Mouse (Mus musculus) adrenal gland, postnatal 4 days (tissue): ENCODE data around the gene Sugp1. TPM values are rescaled to one million over a fixed set of nuclear protein-coding genes. Genes with fewer than 3 reads are reported as not detected.

Experiments
- DNase-seq, 2 experiments: peaks; one replicate each; pipeline ENCODE4 v3.0.0; 2021 to 2022; ENCODE audit warnings: low spot score in 2 of 2, mixed read lengths in 2 of 2
- microRNA-seq: library from miRNA; unstranded; fragments of <30 nt; microRNA quantifications from one replicate; pipeline ENCODE4 v1.2.0, GENCODE M21; 2021
- total RNA-seq, 2 experiments: library from RNA; stranded (reverse); gene quantifications; 2 replicates each; pipeline ENCODE4 v1.2.3; 2021

Gene Sugp1
- total RNA-seq, 2 experiments from 2014 or later = 41.1 to 45.2 TPM

- no peak for DNase-seq
Measured at GRCm38 (mm10) chr8:70104922-70105321, 62.3 kb downstream of the Sugp1 start.

GRCm38 (mm10) chr8:70110451-70110850 is 67.8 kb downstream of the Sugp1 start:
- no peak for DNase-seq

DNA sequence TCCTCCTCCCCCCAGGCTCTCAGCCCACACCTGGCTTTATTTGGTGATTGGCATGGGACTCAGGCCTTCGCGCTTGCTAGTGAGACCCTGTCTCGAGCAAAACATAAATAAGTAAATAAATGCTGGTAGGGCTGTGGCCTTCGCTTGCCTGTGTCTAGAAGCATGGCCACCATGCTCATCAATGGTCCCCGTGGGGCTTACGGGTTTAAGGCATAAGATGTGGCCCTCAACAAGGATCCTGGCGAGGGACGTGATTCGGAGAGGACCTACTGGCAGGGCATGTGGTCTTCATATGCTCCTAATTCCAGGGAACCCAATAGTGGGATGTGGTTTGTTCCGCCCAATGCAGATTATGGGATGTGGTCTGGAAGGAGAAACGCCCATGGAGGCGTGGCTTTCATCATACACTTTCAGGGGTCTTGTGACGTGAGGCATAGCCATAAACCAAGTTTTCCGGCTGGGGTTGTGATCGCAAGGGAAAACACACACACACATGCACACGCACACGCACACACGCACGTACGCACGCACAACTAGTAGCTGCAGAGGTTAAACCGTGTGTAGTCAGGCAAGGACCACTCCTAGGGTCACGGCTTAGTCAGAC is 68.7 kb downstream of the Sugp1 start:
- DNase-seq = no peak

GRCm38 (mm10) chr8:70112401-70113016 is 69.9 kb downstream of the Sugp1 start:
- DNase-seq = no peak

GRCm38 (mm10) chr8:70114488-70114887 is 71.9 kb downstream of the Sugp1 start:
- no peak for DNase-seq

DNA sequence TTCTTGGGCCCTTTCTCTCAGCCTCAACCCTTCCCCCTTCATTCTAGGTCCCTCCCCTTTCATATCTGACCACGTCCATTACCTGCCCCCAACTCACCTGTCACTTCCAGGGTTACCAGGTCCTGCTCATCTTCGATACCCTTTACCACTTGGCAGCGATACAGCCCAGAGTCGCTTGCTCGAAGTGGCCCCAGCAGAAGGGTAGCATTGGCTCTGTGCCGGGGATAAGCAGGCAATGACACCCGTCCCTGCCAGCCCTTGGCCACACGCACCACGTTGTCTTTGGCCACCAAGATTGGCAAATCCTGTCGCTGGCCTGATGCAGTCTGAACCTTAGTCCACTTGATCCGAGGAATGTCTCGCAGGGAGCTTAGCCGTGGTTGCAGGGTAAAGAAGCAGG is 72.3 kb downstream of the Sugp1 start:
- DNase-seq = no peak

DNA sequence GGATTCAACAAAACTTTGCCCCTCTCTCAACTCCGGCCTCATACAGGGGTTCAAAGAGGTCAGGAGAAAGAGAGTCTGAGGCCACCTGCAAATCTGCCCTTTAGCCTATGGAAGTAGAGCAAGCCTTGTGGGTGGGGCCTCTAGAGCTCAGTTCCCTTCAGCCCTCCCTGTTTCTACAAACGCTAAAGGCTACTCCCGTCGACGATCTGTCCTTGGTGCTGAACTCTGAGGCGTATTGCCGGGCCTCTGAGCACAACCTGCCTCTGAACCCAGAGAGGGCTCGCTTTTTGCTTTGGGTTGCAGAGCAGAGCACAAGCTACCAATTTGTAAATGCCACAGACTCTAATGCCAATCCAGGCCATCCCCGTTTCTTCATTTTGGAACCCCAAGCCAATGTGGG is 75.0 kb downstream of the Sugp1 start:
- DNase-seq = no peak

GRCm38 (mm10) chr8:70118726-70119700 is 76.4 kb downstream of the Sugp1 start:
- no peak for DNase-seq

DNA sequence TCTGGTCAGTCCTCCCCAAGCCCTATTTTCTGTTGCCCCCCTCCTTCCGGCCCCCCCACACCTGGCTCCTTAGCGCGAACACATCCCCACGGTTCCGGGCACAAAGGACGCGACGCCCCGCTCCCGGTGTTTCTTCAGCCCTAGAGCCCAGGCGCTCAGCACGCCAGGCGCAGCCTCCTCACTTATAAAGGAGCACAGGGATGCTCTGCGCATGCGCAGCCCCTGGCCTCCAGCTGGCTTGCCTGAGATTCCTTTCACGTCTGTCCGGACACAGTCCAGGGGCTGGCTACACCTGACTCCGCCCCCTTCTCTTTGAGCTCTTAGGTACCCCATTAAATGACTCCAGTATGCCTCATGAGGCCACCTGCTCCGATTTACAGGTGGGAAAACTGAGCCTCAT is 78.1 kb downstream of the Sugp1 start, which contains the start of gene Ncan:
Gene Ncan (minus strand): TSS at position 207 of the 400 bp plus-strand sequence.
- DNase-seq = peak in 1 of 2 experiments; percentile 31

Small RNAs within 50 kb of the gene (microRNA-seq; reads per million reads assigned to microRNA genes)
- not detected for gene Mir7066

Other genes with a start within 250 kb of the Sugp1 start
- 10 to 100 TPM; 21.1 to 24.6 TPM for gene Gmip, start 234.1 kb upstream of the Sugp1 start, total RNA-seq
- gene Lpar2, start 220.4 kb upstream of the Sugp1 start, total RNA-seq = 1 to 10 TPM; 2.8 to 3.8 TPM
- 1 to 10 TPM; 3.6 to 4.8 TPM for gene Pbx4, start 210.3 kb upstream of the Sugp1 start, total RNA-seq
- 1 to 10 TPM in 1 of 2 experiments, under 1 TPM in 1; 0.50 to 1.4 TPM for gene Cilp2, start 155.1 kb upstream of the Sugp1 start, total RNA-seq
- under 1 TPM; 0.73 to 0.76 TPM for gene Tssk6, start 140.6 kb upstream of the Sugp1 start, total RNA-seq
- 100 to 1,000 TPM; 133 to 137 TPM for gene Ndufa13, start 140.3 kb upstream of the Sugp1 start, total RNA-seq
- gene Yjefn3, start 140.1 kb upstream of the Sugp1 start, total RNA-seq = 1 to 10 TPM; 1.6 to 2.3 TPM
- 100 to 1,000 TPM in 1 of 2 experiments, 10 to 100 TPM in 1; 91.5 to 106 TPM for gene Gatad2a, start 46.4 kb upstream of the Sugp1 start, total RNA-seq
- gene Mau2, start 79 bp upstream of the Sugp1 start, total RNA-seq = 10 to 100 TPM; 76.6 to 80.2 TPM
- 1 to 10 TPM in 1 of 2 experiments, under 1 TPM in 1; 0.53 to 4.8 TPM for gene Tm6sf2, start 30.1 kb downstream of the Sugp1 start, total RNA-seq
- under 1 TPM; 0.11 to 0.14 TPM for gene Hapln4, start 40.6 kb downstream of the Sugp1 start, total RNA-seq
- gene Ncan, start 78.1 kb downstream of the Sugp1 start, total RNA-seq = 1 to 10 TPM; 2.4 to 3.6 TPM
- gene Nr2c2ap, start 88.5 kb downstream of the Sugp1 start, total RNA-seq = 10 to 100 TPM; 23.6 to 26.0 TPM
- gene Rfxank, start 96.3 kb downstream of the Sugp1 start, total RNA-seq = 10 to 100 TPM; 15.9 to 18.9 TPM
- gene Borcs8, start 96.7 kb downstream of the Sugp1 start, total RNA-seq = 10 to 100 TPM; 55.5 to 56.4 TPM
- gene Mef2b, start 96.9 kb downstream of the Sugp1 start, total RNA-seq = 1 to 10 TPM; 1.5 to 1.6 TPM
- gene Tmem161a, start 129.5 kb downstream of the Sugp1 start, total RNA-seq = 10 to 100 TPM; 63.4 to 66.8 TPM
- 10 to 100 TPM; 27.8 to 39.2 TPM for gene Slc25a42, start 169.5 kb downstream of the Sugp1 start, total RNA-seq
- gene Sugp2, start 191.4 kb downstream of the Sugp1 start, total RNA-seq = 10 to 100 TPM; 54.9 to 62.1 TPM
- 10 to 100 TPM; 10.1 to 15.1 TPM for gene Armc6, start 191.7 kb downstream of the Sugp1 start, total RNA-seq
- gene Homer3, start 240.0 kb downstream of the Sugp1 start, total RNA-seq = 10 to 100 TPM; 44.8 to 50.6 TPM